ENCODE assay signal across 28 mouse cellular contexts in genomic region chr15:103539259-103539658, GRCm38 (mm10). TPM values are rescaled to one million over a fixed set of nuclear protein-coding genes. Genes with fewer than 3 reads are reported as not detected.
A peak's percentile ranks its signal among the peaks of the same experiment; 100 is the strongest.
DNase-seq lines count a peak whose midpoint lies in the region; ATAC-seq and TF ChIP-seq lines count a peak whose summit lies in the region.
"Had no signal": no experiment of that assay in that cellular context is flagged by ENCODE, and none has a peak within 500 bp of the region (broad histone marks: within the 10 kb centered on the region; RNA-seq: fewer than 3 reads in every experiment).

No protein-coding gene starts in this region.

- H3K27me3 ChIP-seq in forebrain, embryonic 10.5 days (ENCODE audit: poor library complexity, severe bottlenecking) = peaks cover 61% of the 10 kb centered on the region
- peaks cover 4% of the 10 kb centered on the region; the same call in 1 of the 2 replicates for H3K27me3 ChIP-seq in forebrain, embryonic 15.5 days
- peaks cover 3% of the 10 kb centered on the region; the same call in 1 of the 2 replicates for H3K27me3 ChIP-seq in thymus, adult 2 months (ENCODE audit: control insufficient read depth, insufficient read depth, low read length)
- H3K27me3 ChIP-seq: hindbrain, embryonic 15.5 days had no signal

- no peaks in the 10 kb centered on the region for H3K36me3 ChIP-seq in forebrain, embryonic 10.5 days (replicated peaks)
- H3K36me3 ChIP-seq in forebrain, embryonic 15.5 days = no peaks in the 10 kb centered on the region
- no peaks in the 10 kb centered on the region for H3K36me3 ChIP-seq in thymus, adult 2 months (ENCODE audit: control insufficient read depth, insufficient read depth, low read length)
- H3K36me3 ChIP-seq: embryonic facial prominence, embryonic 12.5 days; forebrain, embryonic 12.5 days; G1E; heart, embryonic 15.5 days; hindbrain, embryonic 15.5 days had no signal

- no peaks in the 10 kb centered on the region for H3K9me3 ChIP-seq in forebrain, embryonic 10.5 days
- H3K9me3 ChIP-seq in forebrain, embryonic 15.5 days = no peaks in the 10 kb centered on the region
- H3K9me3 ChIP-seq: embryonic facial prominence, embryonic 12.5 days; forebrain, embryonic 12.5 days; G1E; heart, embryonic 15.5 days; hindbrain, embryonic 15.5 days had no signal

- no peak overlapping the region for H3K27ac ChIP-seq in forebrain, embryonic 10.5 days
- no peak overlapping the region for H3K27ac ChIP-seq in forebrain, embryonic 15.5 days (replicated peaks)
- H3K27ac ChIP-seq in thymus, adult 2 months (ENCODE audit: control insufficient read depth, insufficient read depth, low read length) = no peak overlapping the region
- H3K27ac ChIP-seq: embryonic facial prominence, embryonic 12.5 days; forebrain, embryonic 12.5 days; heart, embryonic 15.5 days; hindbrain, embryonic 15.5 days had no signal

- H3K9ac ChIP-seq in forebrain, embryonic 15.5 days (replicated peaks) = no peak overlapping the region
- H3K9ac ChIP-seq: embryonic facial prominence, embryonic 12.5 days; forebrain, embryonic 12.5 days; forebrain, postnatal 0 days; heart, embryonic 15.5 days; hindbrain, embryonic 15.5 days had no signal

- DNase-seq in forebrain, embryonic 10.5 days (ENCODE audit: extremely low spot score, low spot score) = peak; percentile 12
- DNase-seq in kidney, adult 11 months = peak; percentile 28
- DNase-seq in kidney, postnatal 4 days = no peak
- DNase-seq in layer of hippocampus, adult 8-10 months (ENCODE audit: low spot score in 2 of 2) = peak; percentile 0 to 2
- no peak for DNase-seq in layer of hippocampus, postnatal 36 days
- peak; percentile 1 for DNase-seq in thymus, postnatal 4 days
- no peak for DNase-seq in thymus, adult 2 months
- DNase-seq: adrenal gland, postnatal 10 days; B cell, adult 2 months; cerebellum, adult 11-12 months; cerebellum, adult 9-10 months; cerebellum, postnatal 25 days; forebrain, postnatal 0 days; gastrocnemius, postnatal 36 days; heart, adult 18-20 months; heart, postnatal 36 days had no signal

- WGBS in forebrain, embryonic 10.5 days = 74% methylated on average over 2 of the region's 2 CpGs
- 63% methylated on average over 2 of the region's 2 CpGs for WGBS in forebrain, embryonic 15.5 days
- WGBS in thymus, adult 2 months = 97% methylated on average over 2 of the region's 2 CpGs

- ATAC-seq in forebrain, embryonic 15.5 days (replicated peaks) = no peak
- ATAC-seq: CD4-positive, CD25-positive, alpha-beta regulatory T cell, adult 4 months; forebrain, postnatal 0 days had no signal

- H3K4me2 ChIP-seq in forebrain, embryonic 15.5 days (replicated peaks) = no peak overlapping the region
- H3K4me2 ChIP-seq: heart, embryonic 11.5 days; heart, embryonic 15.5 days had no signal

- TF ChIP-seq CTCF in thymus, adult 2 months (IDR thresholded peaks at IDR 0.05; ENCODE audit: borderline replicate concordance, control insufficient read depth, extremely low read depth, insufficient read depth, low read length, poor library complexity) = no peak

- no peak for TF ChIP-seq POLR2A in thymus, adult 2 months (IDR thresholded peaks at IDR 0.05; ENCODE audit: control insufficient read depth, extremely low read depth, insufficient read depth, low read length, poor library complexity)

- H3K4me3 ChIP-seq in forebrain, embryonic 10.5 days = no peak overlapping the region
- H3K4me3 ChIP-seq in forebrain, embryonic 15.5 days = no peak overlapping the region
- no peak overlapping the region for H3K4me3 ChIP-seq in thymus, adult 2 months (ENCODE audit: control insufficient read depth, insufficient read depth, low read length)
- H3K4me3 ChIP-seq: embryonic facial prominence, embryonic 12.5 days; forebrain, embryonic 12.5 days; heart, embryonic 15.5 days; hindbrain, embryonic 15.5 days had no signal

- peaks cover 52% of the 10 kb centered on the region for H3K4me1 ChIP-seq in forebrain, embryonic 10.5 days
- peaks cover 16% of the 10 kb centered on the region for H3K4me1 ChIP-seq in forebrain, embryonic 15.5 days
- H3K4me1 ChIP-seq in thymus, adult 2 months (replicated peaks; ENCODE audit: control insufficient read depth, insufficient read depth, low read length) = no peaks in the 10 kb centered on the region

RNA-seq across cellular contexts. Expression of gene Ppp1r1a, which starts 1.5 kb away (rescaled TPM):
- polyA plus RNA-seq in forebrain, embryonic 10.5 days (2016; fragmentation: Nextera tagmentation; extraction: Ambion mirVana) = 34.4 and 36.0 TPM in 2 replicates
- 100 TPM in 2 replicates for polyA plus RNA-seq in forebrain, embryonic 15.5 days (2015; fragmentation: Nextera tagmentation; extraction: Ambion mirVana)
- total RNA-seq in layer of hippocampus, adult 8-10 months (2022) = 100 to 1,000 TPM; 103 to 150 (median 121) TPM
- 100 to 1,000 TPM in 1 of 2 experiments, 10 to 100 TPM in 1; 99.1 to 123 TPM for total RNA-seq in layer of hippocampus, postnatal 36 days (2021)
- 4.4 and 6.6 TPM in 2 replicates for polyA plus RNA-seq in thymus, adult 2 months (2012; rRNA removed)
- total RNA-seq: G1E had no signal
- polyA plus RNA-seq: CD4-positive, CD25-positive, alpha-beta regulatory T cell, adult 4 months; G1E had no signal

RNA-seq across cellular contexts. Expression of gene Glycam1, which starts 25.6 kb away (rescaled TPM):
- not detected in 2 replicates for polyA plus RNA-seq in forebrain, embryonic 10.5 days (2016; fragmentation: Nextera tagmentation; extraction: Ambion mirVana)
- not detected in 2 replicates for polyA plus RNA-seq in forebrain, embryonic 15.5 days (2015; fragmentation: Nextera tagmentation; extraction: Ambion mirVana)
- 1 to 10 TPM in 2 of 4 experiments, under 1 TPM in 1, not detected in 1; 0.74 to 4.7 (median 3.5) TPM for total RNA-seq in layer of hippocampus, adult 8-10 months (2022)
- total RNA-seq in layer of hippocampus, postnatal 36 days (2021) = 1 to 10 TPM; 1.3 to 1.6 TPM
- 32.0 TPM in 1 of 2 replicates, not detected in the other for polyA plus RNA-seq in thymus, adult 2 months (2012; rRNA removed)
- total RNA-seq: adrenal gland, postnatal 4 days; forebrain, postnatal 0 days; G1E; gastrocnemius, adult 18-20 months; gastrocnemius, postnatal 36 days; heart, postnatal 36 days had no signal
- polyA plus RNA-seq: brain, embryonic 14.5 days; CD4-positive, CD25-positive, alpha-beta regulatory T cell, adult 4 months; embryonic facial prominence, embryonic 12.5 days; forebrain, embryonic 12.5 days; forebrain, postnatal 0 days; G1E; heart, embryonic 11.5 days; heart, embryonic 15.5 days; hindbrain, embryonic 11.5 days; hindbrain, embryonic 15.5 days had no signal

RNA-seq across cellular contexts. Expression of gene Pde1b, which starts 36.4 kb away (rescaled TPM):
- polyA plus RNA-seq in forebrain, embryonic 10.5 days (2016; fragmentation: Nextera tagmentation; extraction: Ambion mirVana) = 19.1 and 19.6 TPM in 2 replicates
- 71.3 and 73.2 TPM in 2 replicates for polyA plus RNA-seq in forebrain, embryonic 15.5 days (2015; fragmentation: Nextera tagmentation; extraction: Ambion mirVana)
- 100 to 1,000 TPM in 3 of 4 experiments, 10 to 100 TPM in 1; 99.3 to 111 (median 103) TPM for total RNA-seq in layer of hippocampus, adult 8-10 months (2022)
- 10 to 100 TPM; 95.3 to 97.7 TPM for total RNA-seq in layer of hippocampus, postnatal 36 days (2021)
- polyA plus RNA-seq in thymus, adult 2 months (2012; rRNA removed) = 28.0 and 33.4 TPM in 2 replicates

Comparison
In these comparisons a context has a peak if more than half of its experiments do, and no peak if none do; other contexts are left out.
1. DNase-seq: peak in forebrain, embryonic 10.5 days (single experiment), kidney, adult 11 months (single experiment), layer of hippocampus, adult 8-10 months (2 of 2) and thymus, postnatal 4 days (single experiment); none in kidney, postnatal 4 days (0 of 2), layer of hippocampus, postnatal 36 days (0 of 2) and thymus, adult 2 months (single experiment).